Mouse (Mus musculus) erythroid progenitor cell, adult 5-6 weeks (primary cell): ENCODE data around the gene Usp48. TPM values are rescaled to one million over a fixed set of nuclear protein-coding genes. Genes with fewer than 3 reads are reported as not detected.
"Not testable (repeated sequence)": the region's sequence is repeated elsewhere in the genome, so short reads cannot be mapped to it uniquely, and the experiment has no call there.

Experiments
- ATAC-seq: replicated peaks from 2 replicates; pipeline ENCODE4 v1.8.0; 2016; ENCODE audit warnings: moderate number of reproducible peaks, mild to moderate bottlenecking, moderate TSS enrichment, inconsistent platforms; ENCODE audit not compliant: poor library complexity, low FRiP score, severe bottlenecking
- total RNA-seq, 2 experiments: library from RNA; stranded (forward) in 1 of 2; stranded (reverse) in 1 of 2; fragments of 150-400 nt in 1 of 2; fragments of 186-747, 209-891 nt in 1 of 2; gene quantifications; 2 replicates each; pipeline versions ENCODE4 v1.2.3 to v1.2.4; 2015 to 2017; ENCODE audit warnings: low replicate concordance in 2 of 2

The Usp48 gene
- 167 and 183 TPM in 2 replicates for total RNA-seq (2015; ENCODE audit: low replicate concordance)
- 154 and 178 TPM in 2 replicates for total RNA-seq (2017; ENCODE audit: low replicate concordance)

GRCm38 (mm10) chr4:137593601-137594495 lies at the start of gene Usp48:
Gene Usp48 (plus strand): TSS chr4:137593755.
- ATAC-seq = peak; percentile 89

DNA sequence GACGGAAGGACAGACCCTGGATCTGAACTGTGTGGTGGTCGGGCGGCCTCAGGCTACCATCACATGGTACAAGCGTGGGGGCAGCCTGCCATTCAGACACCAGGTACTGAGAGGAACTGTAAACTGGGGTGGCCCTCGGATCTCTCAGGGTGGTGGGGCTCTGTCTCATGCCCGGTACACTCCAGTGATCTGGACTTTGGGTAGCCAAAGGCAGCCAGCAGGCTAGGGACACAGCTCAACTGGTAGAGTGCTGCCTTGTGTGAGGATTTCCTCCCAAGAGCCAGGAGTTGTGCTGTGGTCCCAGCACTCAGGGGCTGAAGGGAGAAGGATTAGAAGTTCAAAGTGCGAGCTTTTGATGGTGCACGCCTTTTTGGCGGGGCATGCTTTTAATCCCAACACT lies 48.0 kb upstream of the Usp48 start:
- ATAC-seq = no peak

GRCm38 (mm10) chr4:137546003-137546525 lies 47.5 kb upstream of the Usp48 start:
- no peak for ATAC-seq

- no peak for ATAC-seq
Measured at GRCm38 (mm10) chr4:137553466-137553865, 40.1 kb upstream of the Usp48 start.

DNA sequence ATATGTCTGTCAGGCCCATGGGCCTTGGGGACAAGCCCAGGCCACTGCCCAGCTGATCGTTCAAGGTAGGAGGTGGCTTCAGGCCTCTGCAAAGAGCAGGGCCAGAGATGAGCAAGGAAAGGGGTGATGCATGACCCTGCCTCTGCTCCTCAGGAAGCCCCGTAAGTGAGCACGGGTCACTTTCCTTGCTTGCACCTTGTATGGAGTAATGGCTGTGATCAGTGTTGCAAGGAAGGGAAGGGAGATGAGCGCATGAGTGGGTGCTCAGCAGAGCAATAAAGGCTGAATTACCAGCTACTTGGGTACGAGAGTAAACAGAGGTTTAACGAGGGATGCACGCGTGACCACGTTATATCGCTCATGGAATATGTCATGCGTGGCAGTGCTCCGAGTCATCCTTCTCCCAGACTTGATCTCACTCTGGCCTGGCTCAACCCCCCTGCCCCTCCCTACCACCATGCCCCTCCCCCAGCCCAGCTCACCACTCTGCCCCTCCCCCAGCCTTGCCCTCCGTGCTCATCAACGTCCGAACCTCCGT lies 36.8 kb upstream of the Usp48 start:
- ATAC-seq = no peak

- ATAC-seq = no peak
Measured at GRCm38 (mm10) chr4:137569873-137570272, 23.7 kb upstream of the Usp48 start.

DNA sequence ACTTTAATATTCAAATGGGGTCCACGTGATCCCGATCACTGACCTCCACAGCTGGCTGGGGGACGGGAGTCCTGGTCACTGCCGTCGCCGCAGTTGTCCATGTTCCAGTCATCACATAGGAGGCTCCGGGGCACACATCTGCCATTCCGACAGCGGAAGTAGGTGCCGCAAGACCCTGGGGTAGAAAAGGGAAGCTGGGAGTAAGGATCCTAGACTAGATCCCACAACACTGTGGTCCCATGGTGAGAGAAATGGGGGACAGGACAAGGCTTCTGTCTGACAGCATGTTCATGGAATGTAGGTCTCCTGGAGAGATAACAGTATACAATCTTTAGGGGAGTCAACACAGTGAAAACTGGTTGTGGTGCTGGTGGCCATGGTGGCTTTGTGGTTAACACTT lies 19.1 kb upstream of the Usp48 start, which contains the start of gene Ldlrad2:
TSS of gene Ldlrad2 (minus strand) at position 101 of the 400 bp plus-strand sequence.
- no peak for ATAC-seq

DNA sequence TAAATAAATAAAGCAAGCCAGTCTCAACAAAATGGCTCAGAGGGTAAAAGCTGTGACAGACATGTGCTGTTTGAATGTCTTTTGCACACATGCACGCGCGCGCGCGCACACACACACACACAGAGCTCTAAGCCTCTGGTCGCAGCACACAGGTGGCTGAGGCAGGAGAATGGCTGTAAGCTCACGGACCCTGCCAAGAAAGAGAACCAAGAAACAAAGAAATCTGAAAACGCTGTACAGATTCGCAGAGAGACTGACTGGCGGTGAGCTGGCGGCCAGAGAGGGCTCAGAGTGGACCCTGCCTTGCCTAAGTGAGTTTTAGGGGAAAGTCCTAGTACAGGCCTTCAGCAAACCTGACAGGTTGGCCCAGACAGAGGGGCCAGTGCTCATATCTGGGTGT lies 16.1 kb upstream of the Usp48 start:
- no peak for ATAC-seq

- ATAC-seq = peak; percentile 47; the same call in 1 of the 2 replicates
Measured at GRCm38 (mm10) chr4:137578181-137578845, 15.2 kb upstream of the Usp48 start.

GRCm38 (mm10) chr4:137579789-137580188 lies 13.8 kb upstream of the Usp48 start:
- ATAC-seq = no peak

GRCm38 (mm10) chr4:137580299-137580698 lies 13.3 kb upstream of the Usp48 start:
- ATAC-seq = no peak

GRCm38 (mm10) chr4:137581815-137582214 lies 11.7 kb upstream of the Usp48 start:
- peak; percentile 67; the same call in 1 of the 2 replicates for ATAC-seq

GRCm38 (mm10) chr4:137589095-137589494 lies 4.5 kb upstream of the Usp48 start:
- not testable (repeated sequence) for ATAC-seq

DNA sequence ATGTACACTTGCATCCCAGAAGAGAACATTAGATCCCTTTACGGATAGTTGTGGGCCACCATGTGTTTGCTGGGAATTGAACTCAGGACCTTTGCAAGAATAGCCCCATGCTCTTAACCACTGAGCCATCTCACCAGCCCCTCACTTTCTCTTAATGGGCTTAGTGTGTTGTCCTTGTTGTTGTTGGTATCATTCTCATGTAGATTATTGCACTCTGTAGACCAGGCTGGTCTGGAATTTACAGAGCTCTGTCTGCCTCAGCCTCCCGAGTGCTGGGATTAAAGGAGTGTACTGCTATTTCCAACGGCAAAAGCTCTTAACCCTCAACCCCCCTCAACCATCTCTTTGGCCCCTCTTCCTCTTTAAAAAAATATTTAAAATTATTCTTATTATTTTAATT lies 4.0 kb upstream of the Usp48 start:
- no peak for ATAC-seq

GRCm38 (mm10) chr4:137590961-137591360 lies 2.6 kb upstream of the Usp48 start:
- no peak for ATAC-seq

DNA sequence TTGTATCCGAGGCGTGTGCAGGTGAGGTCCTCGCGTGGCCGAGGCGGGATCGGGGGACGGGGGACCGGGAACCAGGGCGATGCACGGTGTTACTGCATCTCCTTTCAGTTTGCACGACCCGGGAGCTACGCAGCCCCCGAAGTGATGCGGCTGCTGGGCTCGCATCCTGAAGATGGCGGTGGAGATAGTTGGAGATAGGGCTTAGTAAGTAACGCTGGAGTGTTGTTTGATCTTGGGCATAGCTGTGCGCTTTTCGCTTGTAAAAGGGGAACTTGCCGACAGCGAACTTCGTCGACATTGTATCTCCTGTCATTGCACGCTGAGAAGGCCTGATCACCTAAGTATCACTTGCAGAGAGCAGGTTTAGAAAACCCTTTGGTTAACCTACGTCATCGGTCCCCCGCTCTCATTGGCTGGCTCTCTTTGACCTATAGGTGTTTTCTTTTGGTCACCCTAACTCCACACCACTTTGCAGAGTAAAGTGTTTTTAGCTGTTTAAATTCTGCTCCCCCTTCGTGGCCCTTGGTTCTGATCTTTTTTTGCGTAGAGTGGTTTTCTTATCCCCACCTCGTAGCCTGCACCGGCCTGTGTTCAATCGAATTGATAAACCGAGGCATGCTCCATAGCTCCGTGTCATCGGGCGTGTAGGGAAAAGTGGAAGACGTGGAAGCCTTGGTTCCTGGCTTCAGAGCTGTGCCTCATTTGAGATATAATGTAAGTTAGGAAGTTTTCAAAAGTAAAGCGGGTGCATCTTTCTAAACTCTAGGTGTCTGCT lies 1.1 kb downstream of the Usp48 start:
- peak; percentile 54 for ATAC-seq

- ATAC-seq = no peak
Measured at GRCm38 (mm10) chr4:137597098-137597630, 3.6 kb downstream of the Usp48 start.

DNA sequence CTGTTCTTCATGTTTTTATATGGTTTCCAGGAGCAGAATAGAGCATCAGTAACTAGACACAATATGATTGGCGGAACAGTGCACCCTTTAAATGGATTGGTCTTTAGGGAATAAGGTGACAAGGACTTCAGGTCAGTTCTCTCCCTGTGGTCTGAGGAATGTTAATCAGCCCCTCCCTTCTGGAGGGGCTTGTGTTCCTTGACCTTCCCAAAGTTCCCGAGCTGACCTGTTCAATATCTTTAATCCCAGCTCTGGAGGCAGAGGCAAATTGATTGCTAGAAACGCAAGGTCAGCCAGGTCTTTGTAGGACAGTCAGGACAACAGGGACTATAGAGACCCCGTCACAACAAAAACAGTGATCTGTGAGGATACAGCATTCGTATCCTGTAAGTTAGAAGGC lies 5.0 kb downstream of the Usp48 start:
- ATAC-seq = no peak

- no peak for ATAC-seq
Measured at GRCm38 (mm10) chr4:137603449-137604171, 10.1 kb downstream of the Usp48 start.
